Mouse (Mus musculus) lung, embryonic 14.5 days (tissue): ENCODE data around the gene Mllt1. TPM values are rescaled to one million over a fixed set of nuclear protein-coding genes. Genes with fewer than 3 reads are reported as not detected.

Experiments used
- ATAC-seq: fragments of 200-750 bp; cut with Nextera tagmentation; 2 replicates; pipeline ENCODE4 v1.8.0; 2017; ENCODE audit warnings: mild to moderate bottlenecking, moderate TSS enrichment, moderate library complexity; ENCODE audit not compliant: insufficient read depth
- DNase-seq: peaks from one replicate; pipeline ENCODE4 v3.0.0-alpha.2; 2015
- H3K27ac ChIP-seq: fragments of 300-500 bp; sonication (generic); 2 replicates; pipeline ENCODE4 v1.5.1; 2014; ENCODE audit warnings: low read depth, mild to moderate bottlenecking, moderate library complexity
- H3K27me3 ChIP-seq: fragments of 300-500 bp; sonication (generic); 2 replicates; pipeline ENCODE4 v1.6.1; 2014; ENCODE audit warnings: low read length, control low read depth; ENCODE audit not compliant: insufficient read depth
- H3K36me3 ChIP-seq: fragments of 300-500 bp; sonication (generic); 2 replicates; pipeline ENCODE4 v1.6.1; 2014; ENCODE audit warnings: control low read depth; ENCODE audit not compliant: insufficient read depth
- H3K4me1 ChIP-seq: fragments of 300-500 bp; sonication (generic); 2 replicates; pipeline ENCODE4 v1.6.1; 2014; ENCODE audit warnings: antibody characterized with exemption, control low read depth; ENCODE audit not compliant: insufficient read depth
- H3K4me2 ChIP-seq: fragments of 300-500 bp; sonication (generic); 2 replicates; pipeline ENCODE4 v1.6.1; 2014; ENCODE audit warnings: mild to moderate bottlenecking
- H3K4me3 ChIP-seq: fragments of 300-500 bp; sonication (generic); 2 replicates; pipeline ENCODE4 v1.5.1; 2014; ENCODE audit warnings: low read depth, low read length
- H3K9ac ChIP-seq: fragments of 300-500 bp; sonication (generic); 2 replicates; pipeline ENCODE4 v1.6.1; 2014
- H3K9me3 ChIP-seq: fragments of 300-500 bp; sonication (generic); 2 replicates; pipeline ENCODE4 v1.6.1; 2016; ENCODE audit warnings: low read depth, low read length, control low read depth
- CTCF ChIP-seq: IDR thresholded peaks from 2 replicates; pipeline ENCODE4 v1.5.1; 2016; ENCODE audit warnings: antibody characterized with exemption, low read depth
- WGBS: fragments of 180-500 bp; shearing (Covaris S2); extraction: QIAGEN DNeasy Blood & Tissue Kit; methylation state at CpG from one replicate; pipeline ENCODE4 v1.1.7; 2014; 5-methylcytosine and 5-hydroxymethylcytosine counted together
- polyA plus RNA-seq: library from polyadenylated mRNA; unstranded; fragments of >200 nt; fragmentation: Nextera tagmentation; extraction: Ambion mirVana; gene quantifications from 2 replicates; pipeline ENCODE4 v1.2.1, GENCODE M21; 2014

The Mllt1 gene
- polyA plus RNA-seq, 1 experiment from 2014 or later, result 39.3 TPM

GRCm38 (mm10) chr17:56884331-56884730, 50.9 kb downstream of the Mllt1 start:
- no peak for TF ChIP-seq CTCF

DNA sequence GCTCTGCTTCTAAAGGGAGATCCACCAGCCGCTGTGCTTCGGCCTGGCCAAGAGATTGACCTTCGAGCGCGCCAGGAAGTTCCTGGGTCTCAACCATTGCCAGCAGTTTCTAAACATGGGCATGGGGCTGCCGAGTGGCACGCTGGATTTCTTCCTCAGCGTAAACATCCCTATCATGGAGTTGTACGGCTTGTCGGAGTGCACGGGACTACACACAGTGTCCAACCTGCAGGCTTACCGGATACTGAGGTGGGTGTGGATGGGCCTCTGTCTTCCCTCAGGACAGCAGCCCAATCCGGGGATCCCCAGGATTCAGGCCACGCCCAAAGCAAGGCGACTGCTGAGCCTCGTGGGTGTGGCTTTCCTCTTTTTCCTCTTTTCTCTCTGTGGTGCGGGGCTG, 51.6 kb downstream of the Mllt1 start:
- peak; percentile 34 for DNase-seq
- peak overlapping the region; percentile 24; the same call in 1 of the 2 replicates for H3K9ac ChIP-seq
- H3K9me3 ChIP-seq, result no peaks in the 10 kb centered on the region; the same call in 1 of the 2 replicates
- peak overlapping the region; percentile 49 for H3K4me2 ChIP-seq
- no peak for TF ChIP-seq CTCF
- H3K27ac ChIP-seq, result no peak overlapping the region
- 31% methylated on average over 17 of the region's 17 CpGs for WGBS
- H3K4me3 ChIP-seq, result no peak overlapping the region
- ATAC-seq, result peak; percentile 51; the same call in 1 of the 2 replicates
- no peaks in the 10 kb centered on the region for H3K4me1 ChIP-seq
- H3K36me3 ChIP-seq, result no peaks in the 10 kb centered on the region; the same call in 1 of the 2 replicates
- no peaks in the 10 kb centered on the region for H3K27me3 ChIP-seq

More at GRCm38 (mm10) chr17:56884331-56884730, 50.9 kb downstream of the Mllt1 start:
- H3K4me3 ChIP-seq, result no peak overlapping the region
- 43% methylated on average over 5 of the region's 5 CpGs for WGBS
- no peak overlapping the region for H3K4me2 ChIP-seq
- H3K4me1 ChIP-seq, result no peaks in the 10 kb centered on the region
- H3K27ac ChIP-seq, result no peak overlapping the region
- DNase-seq (peak; percentile 75), ATAC-seq (peak; percentile 39; the same call in 1 of the 2 replicates)
- no peaks in the 10 kb centered on the region for H3K27me3 ChIP-seq
- no peaks in the 10 kb centered on the region; the same call in 1 of the 2 replicates for H3K36me3 ChIP-seq
- no peaks in the 10 kb centered on the region; the same call in 1 of the 2 replicates for H3K9me3 ChIP-seq
- H3K9ac ChIP-seq, result no peak overlapping the region

DNA sequence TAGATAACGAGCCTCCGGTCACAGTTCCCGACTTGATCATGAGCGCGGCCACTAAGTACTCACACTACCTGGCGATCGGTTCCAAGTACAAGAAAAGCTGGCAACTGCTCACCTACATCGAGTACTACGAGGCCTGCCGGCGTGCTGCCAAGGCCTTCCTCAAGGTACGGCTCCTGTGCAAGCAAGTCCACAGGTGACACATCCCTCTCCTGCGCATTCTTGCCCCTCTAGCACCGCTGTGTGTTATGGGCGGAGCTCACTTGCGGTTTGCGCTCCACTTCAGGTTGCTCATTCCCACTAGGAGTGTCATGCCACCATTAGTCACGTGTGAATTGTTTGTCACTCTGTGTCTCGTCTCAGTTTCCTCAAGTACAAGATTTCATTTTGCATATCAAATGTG, 57.8 kb downstream of the Mllt1 start:
- H3K9me3 ChIP-seq, result no peaks in the 10 kb centered on the region
- ATAC-seq (no peak), DNase-seq (no peak)
- H3K27ac ChIP-seq, result no peak overlapping the region
- TF ChIP-seq CTCF, result no peak
- no peaks in the 10 kb centered on the region for H3K27me3 ChIP-seq
- no peaks in the 10 kb centered on the region for H3K36me3 ChIP-seq
- H3K4me1 ChIP-seq, result no peaks in the 10 kb centered on the region
- 86% methylated on average over 19 of the region's 19 CpGs for WGBS
- no peak overlapping the region for H3K4me2 ChIP-seq
- no peak overlapping the region for H3K9ac ChIP-seq
- H3K4me3 ChIP-seq, result no peak overlapping the region

GRCm38 (mm10) chr17:56876981-56877380, 58.2 kb downstream of the Mllt1 start:
- no peak for ATAC-seq
- Histone ChIP-seq H3K4me3 (no peak overlapping the region), H3K4me2 (no peak overlapping the region), H3K4me1 (no peaks in the 10 kb centered on the region), H3K9me3 (no peaks in the 10 kb centered on the region), H3K9ac (no peak overlapping the region), H3K27ac (no peak overlapping the region), H3K36me3 (no peaks in the 10 kb centered on the region), H3K27me3 (no peaks in the 10 kb centered on the region)
- no peak for TF ChIP-seq CTCF
- 57% methylated on average over 8 of the region's 8 CpGs for WGBS
- no peak for DNase-seq

GRCm38 (mm10) chr17:56876465-56876864, 58.8 kb downstream of the Mllt1 start:
- Histone ChIP-seq H3K27ac (no peak overlapping the region), H3K4me3 (no peak overlapping the region), H3K4me1 (no peaks in the 10 kb centered on the region), H3K9ac (no peak overlapping the region), H3K4me2 (no peak overlapping the region), H3K27me3 (no peaks in the 10 kb centered on the region), H3K36me3 (no peaks in the 10 kb centered on the region), H3K9me3 (no peaks in the 10 kb centered on the region)
- no peak for TF ChIP-seq CTCF
- DNase-seq, result no peak
- ATAC-seq, result no peak; the same call in 1 of the 2 replicates
- WGBS, result 78% methylated on average over 3 of the region's 3 CpGs

- 70% methylated on average over 12 of the region's 12 CpGs for WGBS
- Histone ChIP-seq H3K27me3 (no peaks in the 10 kb centered on the region), H3K9me3 (no peaks in the 10 kb centered on the region), H3K9ac (no peak within 1 kb of the TSS), H3K4me2 (no peak within 1 kb of the TSS), H3K4me1 (no peaks in the 10 kb centered on the region), H3K4me3 (no peak within 1 kb of the TSS), H3K36me3 (no peaks in the 10 kb centered on the region), H3K27ac (no peak within 1 kb of the TSS)
- no peak for ATAC-seq
- DNase-seq, result no peak
- TF ChIP-seq CTCF, result no peak
Measured at GRCm38 (mm10) chr17:56874936-56875651, 60.1 kb downstream of the Mllt1 start, which contains the start of gene 1700061G19Rik. Gene 1700061G19Rik, plus strand, starts transcription at chr17:56875477.

GRCm38 (mm10) chr17:56874237-56874636, 61.0 kb downstream of the Mllt1 start, which contains the start of gene Acsbg2:
Gene Acsbg2, minus strand, starts transcription at chr17:56874447.
- no peak for TF ChIP-seq CTCF
- Histone ChIP-seq H3K9ac (no peak within 1 kb of the TSS), H3K27ac (no peak within 1 kb of the TSS), H3K36me3 (no peaks in the 10 kb centered on the region), H3K4me1 (no peaks in the 10 kb centered on the region), H3K9me3 (no peaks in the 10 kb centered on the region), H3K27me3 (no peaks in the 10 kb centered on the region), H3K4me2 (no peak within 1 kb of the TSS), H3K4me3 (no peak within 1 kb of the TSS)
- DNase-seq (no peak), ATAC-seq (no peak)
- 75% methylated on average over 2 of the region's 2 CpGs for WGBS
